Mouse (Mus musculus): ENCODE results near the gene Shisa2. TPM values are rescaled to one million over a fixed set of nuclear protein-coding genes. Genes with fewer than 3 reads are reported as not detected.

Shisa2 gene
- polyA plus RNA-seq, 1 experiment = not detected

- H3K9me3 ChIP-seq (ENCODE audit: control insufficient read depth, low read length) = no peaks in the 10 kb centered on the region
- H3K27me3 ChIP-seq (ENCODE audit: control insufficient read depth) = no peaks in the 10 kb centered on the region
- TF ChIP-seq GATA1 (IDR thresholded peaks at IDR 0.05; ENCODE audit: low read length) = no peak
- TF ChIP-seq TAL1 (IDR thresholded peaks at IDR 0.05; ENCODE audit: low read length) = no peak
- no peaks in the 10 kb centered on the region for H3K4me1 ChIP-seq (ENCODE audit: control insufficient read depth)
- H3K4me3 ChIP-seq (replicated peaks) = no peak overlapping the region
- H3K36me3 ChIP-seq (ENCODE audit: control insufficient read depth) = no peaks in the 10 kb centered on the region
Measured at GRCm38 (mm10) chr14:59674556-59674955, 49.4 kb downstream of the Shisa2 start.

- no peaks in the 10 kb centered on the region for H3K27me3 ChIP-seq (ENCODE audit: control insufficient read depth)
- no peak overlapping the region for H3K4me3 ChIP-seq (replicated peaks)
- no peaks in the 10 kb centered on the region for H3K36me3 ChIP-seq (ENCODE audit: control insufficient read depth)
- no peaks in the 10 kb centered on the region for H3K9me3 ChIP-seq (ENCODE audit: control insufficient read depth, low read length)
- no peaks in the 10 kb centered on the region for H3K4me1 ChIP-seq (ENCODE audit: control insufficient read depth)
- TF ChIP-seq GATA1 (IDR thresholded peaks at IDR 0.05; ENCODE audit: low read length) (no peak), TAL1 (IDR thresholded peaks at IDR 0.05; ENCODE audit: low read length) (no peak)
Measured at GRCm38 (mm10) chr14:59675330-59675729, 50.2 kb downstream of the Shisa2 start.

GRCm38 (mm10) chr14:59677598-59678003, 52.5 kb downstream of the Shisa2 start:
- Histone ChIP-seq H3K9me3 (ENCODE audit: control insufficient read depth, low read length) (no peaks in the 10 kb centered on the region), H3K27me3 (ENCODE audit: control insufficient read depth) (no peaks in the 10 kb centered on the region), H3K4me1 (ENCODE audit: control insufficient read depth) (no peaks in the 10 kb centered on the region), H3K36me3 (ENCODE audit: control insufficient read depth) (no peaks in the 10 kb centered on the region), H3K4me3 (replicated peaks) (no peak overlapping the region)
- TF ChIP-seq TAL1 (IDR thresholded peaks at IDR 0.05; ENCODE audit: low read length) (no peak), GATA1 (IDR thresholded peaks at IDR 0.05; ENCODE audit: low read length) (no peak)

Other genes starting within 250 kb of the Shisa2 start
- 0.04 TPM in 1 of 2 replicates, not detected in the other for gene Phf11c, start 229.9 kb upstream of the Shisa2 start, polyA plus RNA-seq (2012)
- gene Setdb2, start 184.4 kb upstream of the Shisa2 start, polyA plus RNA-seq (2012) = 0.06 and 0.29 TPM in 2 replicates
- gene Cab39l, start 184.3 kb upstream of the Shisa2 start, polyA plus RNA-seq (2012) = 0.31 and 0.38 TPM in 2 replicates
- gene Cdadc1, start 27.3 kb upstream of the Shisa2 start, polyA plus RNA-seq (2012) = 2.8 and 3.5 TPM in 2 replicates